Mouse (Mus musculus) spleen, adult 18-20 months (tissue): ENCODE data around the gene Ccdc113.
A peak's percentile ranks its signal among the peaks of the same experiment; 100 is the strongest.
"Not testable (repeated sequence)": the region's sequence is repeated elsewhere in the genome, so short reads cannot be mapped to it uniquely, and the experiment has no call there.

Source experiments
- DNase-seq, 2 experiments: peaks; one replicate each; pipeline ENCODE4 v3.0.0; 2022; ENCODE audit warnings: mixed read lengths in 2 of 2

Ccdc113 gene

GRCm38 (mm10) chr8:95542191-95542590 lies 8.3 kb downstream of the Ccdc113 start:
- DNase-seq, result no peak

GRCm38 (mm10) chr8:95543065-95543464 lies 9.2 kb downstream of the Ccdc113 start:
- DNase-seq, result no peak

- DNase-seq, result no peak
Measured at GRCm38 (mm10) chr8:95545815-95546214, 11.9 kb downstream of the Ccdc113 start.

- no peak for DNase-seq
Measured at GRCm38 (mm10) chr8:95546986-95547385, 13.1 kb downstream of the Ccdc113 start.

GRCm38 (mm10) chr8:95547931-95548330 lies 14.0 kb downstream of the Ccdc113 start:
- DNase-seq, result no peak

GRCm38 (mm10) chr8:95549871-95550829 lies 16.3 kb downstream of the Ccdc113 start:
- DNase-seq, result no peak

- no peak for DNase-seq
Measured at GRCm38 (mm10) chr8:95551577-95551976, 17.7 kb downstream of the Ccdc113 start.

- DNase-seq, result no peak
Measured at GRCm38 (mm10) chr8:95555963-95556362, 22.1 kb downstream of the Ccdc113 start.

GRCm38 (mm10) chr8:95566217-95566616 lies 32.3 kb downstream of the Ccdc113 start:
- no peak for DNase-seq

GRCm38 (mm10) chr8:95566809-95567208 lies 32.9 kb downstream of the Ccdc113 start:
- no peak for DNase-seq

- no peak for DNase-seq
Measured at GRCm38 (mm10) chr8:95573146-95573545, 39.3 kb downstream of the Ccdc113 start.

- no peak for DNase-seq
Measured at GRCm38 (mm10) chr8:95576240-95576639, 42.4 kb downstream of the Ccdc113 start, which contains the start of gene Prss54. TSS of gene Prss54 (minus strand) at chr8:95576340.

GRCm38 (mm10) chr8:95587339-95587738 lies 53.5 kb downstream of the Ccdc113 start:
- DNase-seq, result no peak

- DNase-seq, result no peak
Measured at GRCm38 (mm10) chr8:95589282-95589681, 55.4 kb downstream of the Ccdc113 start.

- no peak for DNase-seq
Measured at GRCm38 (mm10) chr8:95590539-95590938, 56.7 kb downstream of the Ccdc113 start.

GRCm38 (mm10) chr8:95592131-95592780 lies 58.4 kb downstream of the Ccdc113 start:
- DNase-seq, result no peak

GRCm38 (mm10) chr8:95593439-95594393 lies 59.8 kb downstream of the Ccdc113 start:
- no peak for DNase-seq

- DNase-seq, result no peak
Measured at GRCm38 (mm10) chr8:95595131-95595530, 61.2 kb downstream of the Ccdc113 start.

GRCm38 (mm10) chr8:95596841-95597241 lies 63.0 kb downstream of the Ccdc113 start:
- no peak for DNase-seq

GRCm38 (mm10) chr8:95599861-95600260 lies 66.0 kb downstream of the Ccdc113 start:
- peak in 1 of 2 experiments; percentile 23 for DNase-seq

- no peak for DNase-seq
Measured at GRCm38 (mm10) chr8:95601306-95601705, 67.4 kb downstream of the Ccdc113 start.

- DNase-seq, result no peak
Measured at GRCm38 (mm10) chr8:95602168-95602567, 68.3 kb downstream of the Ccdc113 start.

- not testable (repeated sequence) for DNase-seq
Measured at GRCm38 (mm10) chr8:95606509-95606908, 72.6 kb downstream of the Ccdc113 start.
